Comparison of ENCODE assay signal across 8 mouse cellular contexts in genomic region chr1:39949205-39949604, GRCm38 (mm10). TPM values are rescaled to one million over a fixed set of nuclear protein-coding genes. Genes with fewer than 3 reads are reported as not detected.
A peak's percentile ranks its signal among the peaks of the same experiment; 100 is the strongest.
DNase-seq lines count a peak whose midpoint lies in the region; ATAC-seq lines count a peak whose summit lies in the region.

No protein-coding gene starts in this region.

- H3K27ac ChIP-seq in heart, embryonic 13.5 days (replicated peaks): peak overlapping the region; percentile 85
- H3K27ac ChIP-seq in liver, embryonic 12.5 days: peak overlapping the region; percentile 12

- peak overlapping the region; percentile 11; the same call in 1 of the 2 replicates for H3K4me2 ChIP-seq in heart, embryonic 13.5 days
- peak overlapping the region; percentile 41 for H3K4me2 ChIP-seq in liver, embryonic 12.5 days

- 0 out of 2 replicates have a peak overlapping the region, but pooled peaks have one; percentile 24 for H3K9ac ChIP-seq in heart, embryonic 13.5 days
- H3K9ac ChIP-seq in liver, embryonic 12.5 days: no peak overlapping the region

- no peaks in the 10 kb centered on the region for H3K9me3 ChIP-seq in heart, embryonic 13.5 days
- no peaks in the 10 kb centered on the region for H3K9me3 ChIP-seq in liver, embryonic 12.5 days (replicated peaks)

- WGBS in heart, embryonic 13.5 days: 31% methylated on average over 5 of the region's 5 CpGs
- 29% methylated on average over 5 of the region's 5 CpGs for WGBS in liver, embryonic 12.5 days (ENCODE audit: insufficient replicate concordance)

- DNase-seq in heart, postnatal 4 days: no peak
- DNase-seq in 416B (ENCODE audit: low read depth) (peak; percentile 39), adipocyte (ENCODE audit: low spot score) (no peak)
- no peak for DNase-seq in embryo, embryonic 10.5 days (ENCODE audit: low spot score)
- no peak for DNase-seq in left cerebral cortex, adult 18-20 months (ENCODE audit: low spot score in 2 of 2)

- peaks cover 99% of the 10 kb centered on the region for H3K4me1 ChIP-seq in heart, embryonic 13.5 days
- peaks cover 72% of the 10 kb centered on the region for H3K4me1 ChIP-seq in liver, embryonic 12.5 days

- no peak for ATAC-seq in heart, embryonic 13.5 days (ENCODE audit: extremely low read depth, insufficient number of reproducible peaks, low FRiP score, low TSS enrichment)
- peak; percentile 67 for ATAC-seq in common myeloid progenitor, adult 5-6 weeks (replicated peaks; ENCODE audit: low read depth, poor library complexity, severe bottlenecking)
- peak; percentile 73 for ATAC-seq in liver, embryonic 12.5 days

- no peak overlapping the region for H3K4me3 ChIP-seq in heart, embryonic 13.5 days
- no peak overlapping the region for H3K4me3 ChIP-seq in liver, embryonic 12.5 days

- H3K36me3 ChIP-seq in heart, embryonic 13.5 days: no peaks in the 10 kb centered on the region
- H3K36me3 ChIP-seq in liver, embryonic 12.5 days: no peaks in the 10 kb centered on the region

- no peaks in the 10 kb centered on the region for H3K27me3 ChIP-seq in heart, embryonic 13.5 days (replicated peaks)
- H3K27me3 ChIP-seq in liver, embryonic 12.5 days (replicated peaks): no peaks in the 10 kb centered on the region

RNA-seq across cellular contexts. Expression of gene Map4k4, which starts 48.5 kb away (rescaled TPM):
- 17.5 and 21.1 TPM in 2 replicates for polyA plus RNA-seq in heart, embryonic 13.5 days (2015; fragmentation: Nextera tagmentation; extraction: Ambion mirVana)
- 100 to 1,000 TPM; 207 to 231 TPM for total RNA-seq in heart, postnatal 4 days (2021)
- total RNA-seq in common myeloid progenitor, adult 5-6 weeks (2017): 118 and 130 TPM in 2 replicates
- polyA plus RNA-seq in liver, embryonic 12.5 days (2016; fragmentation: Nextera tagmentation; extraction: Ambion mirVana): 8.8 and 9.7 TPM in 2 replicates
- 10 to 100 TPM; 87.1 to 95.0 TPM for total RNA-seq in left cerebral cortex, adult 18-20 months (2021)
